Mouse (Mus musculus) stomach, embryonic 16.5 days (tissue): ENCODE results near the gene Phf24. TPM values are rescaled to one million over a fixed set of nuclear protein-coding genes. Genes with fewer than 3 reads are reported as not detected.

Experiments
- ATAC-seq: fragments of 200-750 bp; cut with Nextera tagmentation; 2 replicates; pipeline ENCODE4 v1.8.0; 2017; ENCODE audit warnings: moderate number of reproducible peaks, moderate TSS enrichment; ENCODE audit not compliant: insufficient read depth, low FRiP score
- H3K27ac ChIP-seq: fragments of 300-500 bp; sonication (generic); 2 replicates; pipeline ENCODE4 v1.5.1; 2014; ENCODE audit warnings: low read length
- H3K27me3 ChIP-seq: fragments of 300-500 bp; sonication (generic); 2 replicates; pipeline ENCODE4 v1.6.1; 2014; ENCODE audit warnings: low read length, control low read depth, mixed read lengths; ENCODE audit not compliant: control insufficient read depth, insufficient read depth
- H3K36me3 ChIP-seq: fragments of 300-500 bp; sonication (generic); 2 replicates; pipeline ENCODE4 v1.6.1; 2014; ENCODE audit warnings: low read length; ENCODE audit not compliant: control insufficient read depth, insufficient read depth
- H3K4me1 ChIP-seq: fragments of 300-500 bp; sonication (generic); 2 replicates; pipeline ENCODE4 v1.6.1; 2014; ENCODE audit warnings: low read length, control low read depth, mixed read lengths; ENCODE audit not compliant: control insufficient read depth, insufficient read depth
- H3K4me2 ChIP-seq: fragments of 300-500 bp; sonication (generic); 2 replicates; pipeline ENCODE4 v1.6.1; 2014; ENCODE audit warnings: low read depth, low read length, mixed read lengths
- H3K4me3 ChIP-seq: fragments of 300-500 bp; sonication (generic); replicated peaks from 2 replicates; pipeline ENCODE4 v1.5.1; 2014; ENCODE audit warnings: mild to moderate bottlenecking, low read length
- H3K9ac ChIP-seq: fragments of 300-500 bp; sonication (generic); 2 replicates; pipeline ENCODE4 v1.6.1; 2014; ENCODE audit warnings: low read length
- H3K9me3 ChIP-seq: fragments of 300-500 bp; sonication (generic); replicated peaks from 2 replicates; pipeline ENCODE4 v1.6.1; 2016; ENCODE audit warnings: low read length, control low read depth; ENCODE audit not compliant: control insufficient read depth
- WGBS: fragments of 180-500 bp; shearing (Covaris S2); extraction: QIAGEN DNeasy Blood & Tissue Kit; methylation state at CpG from one replicate; pipeline ENCODE4 v1.1.7; 2014; 5-methylcytosine and 5-hydroxymethylcytosine counted together
- polyA plus RNA-seq: library from polyadenylated mRNA; unstranded; fragments of >200 nt; fragmentation: Nextera tagmentation; extraction: Ambion mirVana; gene quantifications from 2 replicates; pipeline ENCODE4 v1.2.1, GENCODE M21; 2015

The Phf24 gene
- polyA plus RNA-seq, 1 experiment from 2014 or later, result 2.2 TPM

DNA sequence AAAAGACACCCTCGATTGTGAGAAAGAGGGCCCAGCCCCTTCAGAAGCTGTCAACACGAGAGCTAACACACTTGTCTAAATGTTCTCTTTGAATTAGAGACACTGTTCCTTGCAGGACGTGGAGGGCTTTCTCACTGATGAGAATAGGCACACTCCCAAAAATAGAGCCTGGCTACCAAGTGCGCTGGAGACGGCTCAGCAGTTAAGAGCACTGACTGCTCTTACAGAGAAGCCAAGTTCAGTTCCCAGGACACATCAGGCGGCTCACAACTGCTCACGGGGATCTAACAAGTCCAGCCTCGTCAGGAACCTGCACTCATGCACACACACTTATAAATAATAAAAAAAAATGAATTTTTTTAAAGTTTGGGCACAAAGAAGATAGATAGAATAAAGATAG lies 42.5 kb downstream of the Phf24 start:
- H3K4me3 ChIP-seq, result no peak overlapping the region
- peaks cover 3% of the 10 kb centered on the region; the same call in 1 of the 2 replicates for H3K4me1 ChIP-seq
- H3K9ac ChIP-seq, result no peak overlapping the region
- no peak overlapping the region for H3K27ac ChIP-seq
- H3K27me3 ChIP-seq, result no peaks in the 10 kb centered on the region
- H3K36me3 ChIP-seq, result 0 out of 2 replicates have a peak, but pooled peaks cover 6% of the 10 kb centered on the region
- H3K9me3 ChIP-seq, result no peaks in the 10 kb centered on the region
- ATAC-seq, result no peak
- H3K4me2 ChIP-seq, result no peak overlapping the region
- 58% methylated on average over 8 of the region's 8 CpGs for WGBS

DNA sequence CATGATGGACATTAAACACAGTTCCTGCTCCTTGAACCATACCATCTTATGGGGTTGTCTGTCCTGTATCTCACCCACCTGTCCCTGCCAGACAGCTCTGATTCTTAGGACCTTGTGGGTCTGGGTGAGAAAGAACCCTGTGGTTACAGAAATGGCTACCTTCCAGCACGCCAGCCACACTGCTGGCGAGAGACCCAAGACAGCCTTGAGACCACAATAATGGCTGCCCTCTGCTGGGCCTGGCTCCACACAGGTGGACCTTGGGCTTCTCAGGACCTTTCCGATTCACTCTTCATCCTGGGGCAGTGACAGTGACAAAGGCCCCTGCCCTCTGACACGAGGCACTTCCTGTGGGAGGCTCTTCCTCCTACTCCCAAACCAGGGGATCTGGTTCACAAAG lies 42.9 kb downstream of the Phf24 start:
- H3K9ac ChIP-seq, result no peak overlapping the region
- H3K36me3 ChIP-seq, result 0 out of 2 replicates have a peak, but pooled peaks cover 6% of the 10 kb centered on the region
- no peak overlapping the region for H3K4me3 ChIP-seq
- H3K4me2 ChIP-seq, result no peak overlapping the region
- no peaks in the 10 kb centered on the region for H3K27me3 ChIP-seq
- WGBS, result 63% methylated on average over 4 of the region's 4 CpGs
- peaks cover 2% of the 10 kb centered on the region; the same call in 1 of the 2 replicates for H3K4me1 ChIP-seq
- ATAC-seq, result no peak
- no peak overlapping the region for H3K27ac ChIP-seq
- H3K9me3 ChIP-seq, result no peaks in the 10 kb centered on the region

- ATAC-seq, result no peak
- H3K4me1 ChIP-seq, result no peaks in the 10 kb centered on the region
- H3K4me2 ChIP-seq, result no peak overlapping the region
- H3K9me3 ChIP-seq, result no peaks in the 10 kb centered on the region
- 33% methylated on average over 4 of the region's 4 CpGs for WGBS
- H3K4me3 ChIP-seq, result no peak overlapping the region
- 0 out of 2 replicates have a peak, but pooled peaks cover 5% of the 10 kb centered on the region for H3K36me3 ChIP-seq
- no peak overlapping the region for H3K9ac ChIP-seq
- no peak overlapping the region for H3K27ac ChIP-seq
- no peaks in the 10 kb centered on the region for H3K27me3 ChIP-seq
Measured at GRCm38 (mm10) chr4:42961592-42961991, 45.1 kb downstream of the Phf24 start.

- no peak overlapping the region for H3K27ac ChIP-seq
Measured at GRCm38 (mm10) chr4:42963480-42963879, 47.0 kb downstream of the Phf24 start.

DNA sequence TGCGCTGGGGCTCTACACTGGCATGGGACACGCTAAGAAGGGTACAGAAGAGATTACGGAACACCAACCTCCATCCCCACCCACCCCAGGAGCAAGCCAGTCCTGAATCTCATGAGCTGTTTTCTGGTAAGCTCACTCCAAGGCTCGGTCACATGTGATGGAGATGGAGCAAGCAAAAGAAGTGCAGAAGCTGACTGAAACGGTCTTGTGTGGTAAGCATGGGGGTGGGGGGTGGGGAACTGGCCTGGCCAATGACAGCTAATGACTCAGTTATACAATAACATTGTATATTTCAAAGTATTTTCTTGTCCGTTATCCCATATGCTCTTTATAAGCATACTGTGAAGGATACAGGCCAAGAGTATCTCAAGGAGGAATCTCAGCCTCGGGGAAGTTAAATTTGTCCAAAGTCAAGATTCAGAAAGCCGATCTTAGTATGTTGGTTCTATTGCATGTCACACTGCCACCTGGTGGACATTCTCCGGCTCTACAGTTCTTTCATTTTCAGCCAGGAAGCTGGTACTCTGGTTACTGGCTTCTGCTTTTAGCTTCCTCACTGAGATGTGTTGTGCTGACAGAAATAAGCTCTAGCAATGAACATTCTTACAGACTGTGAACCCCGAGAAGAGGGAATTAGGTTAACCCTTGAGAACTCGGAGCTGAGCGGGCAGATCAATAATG lies 48.7 kb downstream of the Phf24 start:
- Histone ChIP-seq H3K9ac (no peak overlapping the region), H3K4me3 (no peak overlapping the region), H3K27ac (no peak overlapping the region), H3K36me3 (no peaks in the 10 kb centered on the region), H3K4me2 (peak overlapping the region; percentile 30; the same call in 1 of the 2 replicates), H3K9me3 (no peaks in the 10 kb centered on the region), H3K4me1 (no peaks in the 10 kb centered on the region), H3K27me3 (no peaks in the 10 kb centered on the region)
- ATAC-seq, result no peak
- WGBS, result 14% methylated on average over 12 of the region's 12 CpGs

More at GRCm38 (mm10) chr4:42963480-42963879, 47.0 kb downstream of the Phf24 start:
- Histone ChIP-seq H3K4me1 (no peaks in the 10 kb centered on the region), H3K4me2 (no peak overlapping the region), H3K4me3 (no peak overlapping the region), H3K9ac (no peak overlapping the region), H3K9me3 (no peaks in the 10 kb centered on the region), H3K27me3 (no peaks in the 10 kb centered on the region), H3K36me3 (no peaks in the 10 kb centered on the region)
- no peak for ATAC-seq
- WGBS, result 94% methylated on average over 2 of the region's 2 CpGs

DNA sequence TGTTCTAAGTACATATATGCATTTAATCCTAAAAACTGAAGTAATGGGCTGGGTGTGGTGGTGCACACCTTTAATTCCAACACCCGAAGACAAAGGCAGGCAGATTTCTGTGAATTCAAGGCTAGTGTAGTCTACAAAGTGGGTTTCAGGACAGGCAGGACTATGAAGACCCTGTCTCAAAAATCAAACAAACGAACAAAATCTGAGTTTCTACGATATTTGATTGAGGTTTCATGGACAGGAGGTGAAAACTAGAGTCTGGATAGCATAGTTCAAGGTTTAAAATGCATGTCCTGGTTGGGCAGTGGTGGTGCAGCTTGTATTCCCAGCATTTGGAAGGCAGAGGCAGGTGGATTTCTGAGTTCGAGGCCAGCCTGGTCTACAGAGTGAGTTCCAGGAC lies 52.8 kb downstream of the Phf24 start, which contains the start of gene 1700022I11Rik:
Gene 1700022I11Rik (plus strand): TSS at position 301 of the 400 bp plus-strand sequence.
- no peaks in the 10 kb centered on the region for H3K27me3 ChIP-seq
- WGBS, result 83% methylated on average over 4 of the region's 4 CpGs
- ATAC-seq, result no peak
- H3K9ac ChIP-seq, result no peak within 1 kb of the TSS
- H3K27ac ChIP-seq, result no peak within 1 kb of the TSS
- no peaks in the 10 kb centered on the region for H3K9me3 ChIP-seq
- H3K4me2 ChIP-seq, result no peak within 1 kb of the TSS
- no peaks in the 10 kb centered on the region for H3K4me1 ChIP-seq
- H3K36me3 ChIP-seq, result no peaks in the 10 kb centered on the region
- H3K4me3 ChIP-seq, result no peak within 1 kb of the TSS

DNA sequence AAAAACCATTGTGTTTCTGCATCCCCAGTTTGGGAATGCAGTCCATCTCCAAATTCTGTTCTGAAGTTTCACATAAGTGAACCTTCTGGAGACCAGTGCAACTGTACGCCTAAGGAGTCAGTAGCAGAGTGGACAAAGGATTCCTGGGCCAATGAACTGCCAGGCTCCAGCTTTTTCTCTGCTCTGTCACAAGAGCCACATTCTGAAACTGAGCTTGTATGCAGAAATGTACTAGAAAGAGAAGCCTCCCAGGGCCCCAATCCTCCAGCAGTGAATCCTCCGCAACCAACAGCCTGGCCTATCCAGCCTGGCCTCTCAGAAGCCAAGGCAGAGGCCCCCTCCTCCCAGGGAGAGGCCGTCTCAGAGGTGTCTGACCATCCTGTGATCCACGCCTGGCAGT lies 56.5 kb downstream of the Phf24 start:
- Histone ChIP-seq H3K9ac (no peak overlapping the region; the same call in 1 of the 2 replicates), H3K27me3 (no peaks in the 10 kb centered on the region), H3K27ac (no peak overlapping the region), H3K9me3 (no peaks in the 10 kb centered on the region), H3K4me3 (no peak overlapping the region), H3K4me1 (no peaks in the 10 kb centered on the region), H3K4me2 (no peak overlapping the region), H3K36me3 (no peaks in the 10 kb centered on the region)
- WGBS, result 73% methylated on average over 4 of the region's 4 CpGs
- ATAC-seq, result no peak

DNA sequence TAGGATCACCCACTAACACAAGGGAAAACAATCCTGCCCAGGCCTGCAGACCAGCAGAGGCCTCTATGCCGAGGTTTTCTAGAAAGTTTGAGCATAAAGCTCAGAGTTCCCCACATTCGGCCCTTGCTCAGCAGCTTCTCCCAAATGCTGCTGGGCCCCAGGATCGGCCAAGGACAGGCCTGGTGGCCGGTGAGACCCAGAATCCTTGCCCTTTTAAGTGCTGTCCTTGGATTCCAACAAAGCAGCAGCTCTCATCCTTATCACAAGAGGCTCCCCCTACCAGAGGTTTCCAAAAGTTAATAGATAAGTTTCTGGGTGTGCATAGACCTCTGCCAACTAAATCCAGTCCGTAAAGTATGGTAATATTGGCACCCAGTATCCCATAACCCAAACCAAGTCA lies 57.4 kb downstream of the Phf24 start:
- 79% methylated on average over 5 of the region's 5 CpGs for WGBS
- no peaks in the 10 kb centered on the region for H3K27me3 ChIP-seq

DNA sequence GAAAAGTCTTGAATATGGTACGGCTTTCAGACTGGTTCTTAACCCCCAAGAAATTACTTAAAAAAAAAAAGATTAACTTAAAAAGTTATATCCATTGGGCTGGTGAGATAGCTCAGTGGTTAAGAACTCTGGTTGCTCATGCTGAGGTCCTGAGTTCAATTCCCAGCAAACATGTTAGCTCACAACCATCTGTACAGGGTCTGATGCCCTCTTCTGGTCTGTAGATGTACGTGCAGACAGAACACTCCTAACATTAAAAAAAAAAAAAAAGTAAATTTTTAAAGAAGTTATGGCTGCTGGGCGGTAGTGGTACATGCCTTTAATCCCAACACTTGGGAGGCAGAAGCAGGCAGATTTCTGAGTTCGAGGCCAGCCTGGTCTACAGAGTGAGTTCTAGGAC lies 61.6 kb downstream of the Phf24 start:
- Histone ChIP-seq H3K4me2 (no peak overlapping the region), H3K9ac (no peak overlapping the region), H3K9me3 (no peaks in the 10 kb centered on the region), H3K4me1 (no peaks in the 10 kb centered on the region), H3K27me3 (no peaks in the 10 kb centered on the region), H3K4me3 (no peak overlapping the region), H3K27ac (no peak overlapping the region), H3K36me3 (peaks cover 8% of the 10 kb centered on the region)
- WGBS, result 89% methylated on average over 4 of the region's 4 CpGs
- no peak for ATAC-seq

More for the DNA sequence above, 57.4 kb downstream of the Phf24 start:
- Histone ChIP-seq H3K4me1 (no peaks in the 10 kb centered on the region), H3K4me2 (no peak overlapping the region), H3K36me3 (peaks cover 1% of the 10 kb centered on the region; the same call in 1 of the 2 replicates), H3K9me3 (no peaks in the 10 kb centered on the region), H3K9ac (no peak overlapping the region), H3K4me3 (no peak overlapping the region), H3K27ac (no peak overlapping the region)
- ATAC-seq, result no peak
